Mouse (Mus musculus) heart, postnatal 4 days (tissue): Measurements from ENCODE around the gene Neil3. TPM values are rescaled to one million over a fixed set of nuclear protein-coding genes. Genes with fewer than 3 reads are reported as not detected.
A peak's percentile ranks its signal among the peaks of the same experiment; 100 is the strongest.
"Not testable (repeated sequence)": the region's sequence is repeated elsewhere in the genome, so short reads cannot be mapped to it uniquely, and the experiment has no call there.

ENCODE experiments used
- DNase-seq: peaks from one replicate; pipeline ENCODE4 v3.0.0; 2021
- total RNA-seq, 2 experiments: library from RNA; stranded (reverse); gene quantifications; 2 replicates each; pipeline ENCODE4 v1.2.3; 2021

Neil3 gene
- 10 to 100 TPM; 14.3 to 17.2 TPM for total RNA-seq

GRCm38 (mm10) chr8:53638495-53639171 is at the start of gene Neil3:
Gene Neil3 (minus strand): TSS chr8:53639065.
- DNase-seq, result peak; percentile 91

DNA sequence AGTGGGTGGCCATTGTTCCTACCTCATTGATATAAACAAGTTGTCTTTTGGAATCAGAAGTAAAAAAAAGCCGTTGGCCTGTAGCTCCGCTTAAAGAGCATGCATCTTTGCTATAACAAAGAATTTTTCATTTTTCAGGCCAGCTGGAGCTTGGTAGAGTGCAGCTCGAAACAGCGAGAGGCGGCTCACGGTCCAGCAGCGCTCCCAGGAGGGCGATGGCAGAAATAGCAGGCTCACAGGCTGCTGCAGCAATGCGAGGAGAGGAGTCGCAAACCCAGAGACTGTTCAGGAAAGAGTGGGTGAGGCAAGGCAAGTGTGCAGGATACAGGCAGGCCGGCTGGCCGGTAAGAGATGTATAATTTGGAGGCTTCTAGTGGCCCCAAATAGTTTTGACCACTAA is 42.0 kb upstream of the Neil3 start:
- DNase-seq, result peak; percentile 45

GRCm38 (mm10) chr8:53663946-53664345 is 25.1 kb upstream of the Neil3 start:
- DNase-seq, result peak; percentile 73

DNA sequence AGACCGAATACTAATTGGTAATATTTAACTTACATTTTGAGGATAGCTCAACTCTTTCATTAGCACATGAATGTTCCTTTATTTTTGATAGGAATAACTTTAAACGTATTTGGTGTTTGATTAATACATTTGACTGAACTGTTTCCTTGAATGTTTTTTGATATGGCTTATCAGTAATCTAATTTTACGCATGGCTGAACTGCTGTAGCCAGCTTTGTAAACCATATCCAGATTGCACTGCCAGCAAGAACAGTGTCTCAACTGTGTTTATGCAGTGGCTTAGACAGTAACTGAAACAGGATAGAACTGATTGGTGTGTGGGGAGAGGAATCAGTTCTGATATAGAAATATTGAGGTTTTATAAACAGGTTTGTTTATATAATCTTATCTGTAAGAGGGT is 22.6 kb upstream of the Neil3 start:
- no peak for DNase-seq

- DNase-seq, result no peak
Observed at GRCm38 (mm10) chr8:53630618-53631017, 8.2 kb downstream of the Neil3 start.

- no peak for DNase-seq
Observed at GRCm38 (mm10) chr8:53628864-53629415, 9.9 kb downstream of the Neil3 start.

- no peak for DNase-seq
Observed at GRCm38 (mm10) chr8:53623425-53623824, 15.4 kb downstream of the Neil3 start.

DNA sequence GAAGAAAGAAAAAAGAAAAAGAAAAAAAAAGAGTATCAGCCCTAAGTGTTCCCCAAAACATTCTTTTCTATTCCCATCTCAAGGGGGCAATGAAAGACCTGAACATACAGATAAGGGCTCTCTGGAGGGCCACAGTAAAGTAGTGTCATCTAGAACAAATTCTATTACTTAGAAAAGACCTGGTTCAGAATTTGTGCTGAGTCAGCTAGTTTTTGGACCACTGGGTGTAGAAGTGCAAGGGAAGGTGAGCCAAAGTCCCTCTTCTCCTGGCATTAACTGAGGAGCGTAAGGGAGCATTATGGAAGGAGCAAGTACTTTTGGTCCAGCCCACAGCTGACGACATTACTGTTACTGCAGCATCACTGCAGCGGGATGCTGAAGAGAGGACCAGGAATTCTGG is 19.7 kb downstream of the Neil3 start:
- no peak for DNase-seq

DNA sequence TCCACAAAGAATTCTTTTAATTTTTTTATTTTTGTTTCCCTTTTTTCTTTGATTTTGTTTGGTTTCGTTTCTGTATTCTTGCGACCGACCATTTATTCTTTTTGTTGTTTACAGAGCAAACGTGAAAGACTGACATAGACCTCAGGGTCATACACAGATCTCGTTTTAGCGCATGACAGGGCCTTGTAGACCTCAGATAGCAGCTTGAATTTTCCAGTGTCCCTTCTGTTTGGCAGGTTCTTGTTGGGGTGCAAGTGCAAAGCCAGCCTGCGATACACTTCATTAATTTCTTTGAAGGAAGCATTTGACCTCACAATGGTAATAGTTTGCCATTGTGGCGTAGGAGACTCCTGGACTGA is 24.6 kb downstream of the Neil3 start:
- no peak for DNase-seq

GRCm38 (mm10) chr8:53613577-53614287 is 25.1 kb downstream of the Neil3 start:
- DNase-seq, result no peak

DNA sequence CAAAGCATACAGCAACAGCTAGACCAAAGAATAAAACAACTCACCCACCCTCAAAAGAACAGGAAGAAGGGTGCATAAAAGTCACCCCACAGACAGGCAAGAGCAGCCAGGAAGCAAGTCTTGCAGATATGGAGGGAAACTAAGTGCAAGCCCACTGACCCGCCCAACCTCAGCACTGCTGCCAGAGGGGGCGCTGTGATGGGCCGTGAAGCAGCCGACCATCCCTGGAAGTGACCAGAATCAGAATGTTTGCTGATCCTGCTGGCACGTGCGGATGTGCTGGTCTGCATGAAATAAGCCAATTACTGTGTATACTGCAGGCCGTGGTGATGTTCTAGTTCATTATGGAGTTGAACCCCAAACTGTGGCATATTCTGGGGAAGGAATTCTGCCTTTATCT is 26.6 kb downstream of the Neil3 start:
- DNase-seq, result no peak

DNA sequence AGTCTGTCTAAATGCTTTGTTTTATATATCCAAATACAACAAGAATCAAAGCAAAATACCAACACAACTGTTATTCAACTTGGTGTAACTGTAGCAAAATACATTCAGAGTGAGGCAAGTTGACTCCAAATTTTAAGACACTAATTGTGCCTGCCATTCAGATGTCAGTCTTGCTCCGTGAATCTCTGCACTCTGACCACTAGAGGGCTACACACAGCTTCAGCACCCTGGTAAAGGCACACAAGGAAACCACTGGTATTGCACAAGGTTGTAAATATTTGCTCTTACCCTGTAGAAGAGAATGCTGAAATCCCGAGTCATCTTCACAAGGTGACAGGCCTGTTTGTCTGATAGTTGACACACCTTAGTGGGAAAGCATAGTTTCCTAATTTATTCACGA is 31.8 kb downstream of the Neil3 start:
- DNase-seq, result peak; percentile 20

GRCm38 (mm10) chr8:53604906-53605305 is 34.0 kb downstream of the Neil3 start:
- DNase-seq, result no peak

- no peak for DNase-seq
Observed at GRCm38 (mm10) chr8:53603672-53604071, 35.2 kb downstream of the Neil3 start.

DNA sequence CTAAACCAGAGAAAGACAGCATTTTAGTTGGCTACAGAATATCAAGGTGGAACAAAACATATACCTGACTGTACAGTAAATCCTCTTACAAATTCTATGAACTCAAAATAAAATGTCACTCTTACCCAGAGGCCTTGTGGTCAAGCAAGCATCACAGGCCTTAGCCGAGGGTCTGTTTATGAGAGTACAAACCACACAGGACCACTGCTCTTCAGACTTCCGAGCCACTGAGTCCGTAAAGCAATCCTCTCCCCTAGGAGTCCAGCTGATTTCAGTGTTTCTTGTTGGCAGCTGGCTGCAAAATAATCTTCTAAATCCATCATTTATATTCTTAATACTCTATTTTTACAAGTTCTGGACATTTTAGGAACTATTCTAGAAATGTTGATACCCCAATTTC is 38.0 kb downstream of the Neil3 start:
- DNase-seq, result no peak

DNA sequence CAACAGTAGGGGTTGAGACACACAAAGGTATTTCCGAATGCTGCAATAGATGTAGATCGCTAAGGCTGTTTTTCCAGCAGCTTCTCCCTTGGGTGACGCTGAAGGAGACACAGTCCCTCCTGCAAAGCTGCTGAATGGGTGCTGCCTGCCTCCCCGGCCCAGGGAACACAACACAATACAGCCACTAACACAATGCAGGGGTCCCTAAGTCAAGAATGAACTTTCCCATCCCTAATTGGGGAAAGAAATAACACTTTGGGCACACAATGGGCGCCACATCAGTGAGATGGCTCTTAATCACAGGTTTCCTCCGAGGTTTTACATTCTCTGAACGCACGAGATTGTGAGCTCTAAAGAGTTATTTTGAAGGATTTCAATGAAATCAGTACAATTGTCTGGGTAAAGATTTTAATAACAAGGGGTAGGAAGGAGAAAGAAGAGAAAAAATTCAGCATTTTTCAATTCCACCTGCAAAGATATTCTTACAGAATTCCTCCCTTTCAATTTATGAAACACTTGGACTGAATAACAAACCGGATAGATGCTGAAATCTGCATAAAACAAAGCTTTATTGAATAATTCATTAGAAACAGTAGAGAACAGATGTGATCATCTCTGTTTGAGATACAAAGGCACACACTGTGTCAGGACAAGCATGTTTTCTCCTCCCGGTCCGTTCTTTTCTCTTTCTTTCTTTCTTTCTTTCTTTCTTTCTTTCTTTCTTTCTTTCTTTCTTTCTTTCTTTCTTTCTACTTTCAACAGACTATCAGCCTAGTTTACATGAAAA is 38.6 kb downstream of the Neil3 start:
- DNase-seq, result no peak

DNA sequence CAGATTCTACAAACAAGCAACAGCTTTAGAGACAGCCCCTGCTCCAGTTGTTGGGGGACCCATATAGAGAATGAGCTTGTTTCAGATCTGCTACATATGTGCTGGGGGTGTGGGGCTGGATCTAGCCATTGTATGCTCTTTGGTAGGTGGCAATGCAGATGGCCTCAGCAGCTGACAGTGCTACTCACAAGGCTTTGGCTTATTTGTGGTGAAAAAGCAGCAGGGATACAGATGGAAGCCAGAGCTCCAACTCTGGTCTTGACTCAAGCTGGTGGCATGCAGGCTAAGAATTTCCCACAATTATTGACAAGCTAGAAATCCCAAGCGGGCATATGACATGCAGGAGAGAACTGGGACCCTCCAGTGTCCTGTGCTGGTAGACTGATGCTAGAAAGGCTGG is 40.8 kb downstream of the Neil3 start:
- no peak for DNase-seq

DNA sequence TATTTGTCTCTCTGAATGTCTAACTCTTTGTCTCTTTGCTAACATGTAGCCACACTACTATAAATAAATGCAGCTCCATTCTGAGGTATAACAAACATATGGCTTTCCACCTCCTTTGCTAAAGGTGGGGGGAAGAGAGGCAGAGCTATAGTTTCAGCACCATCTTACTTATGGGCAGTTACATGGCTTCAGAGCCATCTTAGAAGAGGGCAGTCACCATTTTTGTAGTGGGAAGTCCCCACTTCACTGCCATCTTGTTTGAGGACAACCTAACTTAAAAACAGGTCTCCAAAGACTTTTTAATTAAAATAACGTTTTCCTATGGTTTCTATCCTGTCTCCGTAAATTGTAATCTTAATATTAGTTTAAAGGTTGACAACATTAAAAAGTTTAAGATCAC is 47.1 kb downstream of the Neil3 start:
- DNase-seq, result no peak

- DNase-seq, result no peak
Observed at GRCm38 (mm10) chr8:53573600-53573999, 65.3 kb downstream of the Neil3 start.

- DNase-seq, result no peak
Observed at GRCm38 (mm10) chr8:53566223-53566622, 72.6 kb downstream of the Neil3 start.

DNA sequence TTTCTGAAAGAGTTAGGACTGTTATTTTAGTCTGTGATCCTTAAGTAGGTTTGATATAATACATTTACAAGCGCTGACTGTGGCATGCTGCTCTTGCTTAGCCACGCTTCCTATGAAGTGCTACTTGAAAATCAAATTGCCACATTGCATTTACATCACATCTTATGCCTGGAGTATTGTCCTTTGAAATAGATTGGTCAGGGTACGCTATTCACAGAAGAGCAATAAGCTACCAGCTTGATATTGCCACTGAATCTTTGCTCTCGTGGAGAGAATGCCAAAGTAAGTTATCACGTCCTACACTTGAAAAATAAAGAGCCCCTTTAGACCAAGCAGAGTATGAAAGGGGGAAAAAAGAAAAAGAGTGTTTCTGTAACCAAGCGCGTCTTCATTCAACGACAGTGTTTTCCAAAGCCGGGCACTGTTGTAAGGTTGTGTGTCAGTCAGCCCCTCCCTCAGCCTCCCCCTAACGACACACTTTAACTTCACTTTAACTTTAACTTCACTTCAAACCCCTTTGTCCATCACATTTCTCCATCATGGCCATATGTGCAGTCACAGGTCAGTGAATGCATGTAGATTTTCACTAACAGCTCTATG is 76.3 kb downstream of the Neil3 start:
- DNase-seq, result no peak

DNA sequence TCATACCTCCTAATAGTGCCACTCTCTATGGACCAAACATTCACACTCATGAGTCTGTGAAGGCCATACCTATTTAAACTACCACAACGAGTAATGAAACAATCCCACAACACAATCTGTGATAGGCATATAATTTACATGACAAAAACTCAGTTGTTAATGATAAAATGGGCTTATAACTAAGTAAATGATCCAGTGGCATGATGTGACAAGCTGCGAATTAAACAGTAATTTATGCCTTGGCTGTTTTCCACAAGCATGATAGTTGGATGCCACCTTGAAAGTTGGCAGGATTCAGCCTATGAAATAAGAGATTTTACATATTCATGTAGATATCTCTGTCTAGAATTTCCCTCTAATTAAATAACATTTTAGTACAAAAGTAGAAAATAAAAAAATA is 99.3 kb downstream of the Neil3 start:
- no peak for DNase-seq

- not testable (repeated sequence) for DNase-seq
Observed at GRCm38 (mm10) chr8:53538049-53538448, 100.8 kb downstream of the Neil3 start.
